Mouse (Mus musculus): ENCODE measurements around the gene Ifnb1.

DNA sequence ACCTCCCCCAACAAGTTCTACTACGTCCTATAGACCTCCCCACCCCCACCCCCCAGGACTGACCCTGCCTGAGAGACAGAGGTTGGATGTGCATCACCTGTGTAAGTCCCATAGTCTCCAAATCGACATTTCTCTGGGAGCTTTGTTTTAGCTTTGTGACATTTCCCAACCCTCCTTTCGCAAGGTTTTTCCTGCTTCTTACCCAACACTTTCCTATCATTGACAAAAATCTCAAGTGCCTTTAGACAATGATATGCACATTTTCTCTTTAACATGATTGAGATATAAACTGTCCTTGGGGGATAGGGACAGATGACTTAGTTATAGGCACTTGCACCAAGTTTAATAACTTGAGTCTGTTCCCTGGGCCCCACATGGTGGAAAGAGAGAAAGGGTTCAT lies 21.3 kb downstream of the Ifnb1 start:
- TF ChIP-seq E2F4 (IDR thresholded peaks at IDR 0.05; ENCODE audit: borderline replicate concordance, low read depth, low read length) = no peak
- TF ChIP-seq EP300 (IDR thresholded peaks at IDR 0.05; ENCODE audit: low read depth in 1 of 2, low read length in 2 of 2) = no peak
- TF ChIP-seq GATA1 (IDR thresholded peaks at IDR 0.05; ENCODE audit: low read depth, low read length) = no peak
- TF ChIP-seq MAX (IDR thresholded peaks at IDR 0.05; ENCODE audit: low read length) = no peak
- TF ChIP-seq JUND (IDR thresholded peaks at IDR 0.05; ENCODE audit: low read depth, low read length) = no peak
- no peak for TF ChIP-seq TBP (IDR thresholded peaks at IDR 0.05; ENCODE audit: low read depth, low read length)
- TF ChIP-seq MEF2A (IDR thresholded peaks at IDR 0.05; ENCODE audit: extremely low read depth, insufficient replicate concordance, low read depth, low read length, poor library complexity, severe bottlenecking) = no peak
- TF ChIP-seq GABPA (IDR thresholded peaks at IDR 0.05; ENCODE audit: low read depth, low read length) = no peak
- no peak for TF ChIP-seq CTCF (IDR thresholded peaks at IDR 0.05 in 2 of 3, conservative IDR thresholded peaks at IDR 0.05 in 1 of 3; ENCODE audit: control insufficient read depth in 1 of 3, insufficient read depth in 1 of 3, low read depth in 2 of 3, low read length in 3 of 3, poor library complexity in 1 of 3, severe bottlenecking in 1 of 3)

Measured in MEL (cell line).